Mouse (Mus musculus) spleen, adult 18-20 months (tissue): ENCODE measurements at regions not wholly inside any gene's neighbourhood (a gene's known extent, or its start where the extent isn't known, plus 50 kb on each side); places are given as distances from the start of the nearest gene placed in this dataset.

Experiments used
- DNase-seq, 2 experiments: peaks; one replicate each; pipeline ENCODE4 v3.0.0; 2022; ENCODE audit warnings: mixed read lengths in 2 of 2

DNA sequence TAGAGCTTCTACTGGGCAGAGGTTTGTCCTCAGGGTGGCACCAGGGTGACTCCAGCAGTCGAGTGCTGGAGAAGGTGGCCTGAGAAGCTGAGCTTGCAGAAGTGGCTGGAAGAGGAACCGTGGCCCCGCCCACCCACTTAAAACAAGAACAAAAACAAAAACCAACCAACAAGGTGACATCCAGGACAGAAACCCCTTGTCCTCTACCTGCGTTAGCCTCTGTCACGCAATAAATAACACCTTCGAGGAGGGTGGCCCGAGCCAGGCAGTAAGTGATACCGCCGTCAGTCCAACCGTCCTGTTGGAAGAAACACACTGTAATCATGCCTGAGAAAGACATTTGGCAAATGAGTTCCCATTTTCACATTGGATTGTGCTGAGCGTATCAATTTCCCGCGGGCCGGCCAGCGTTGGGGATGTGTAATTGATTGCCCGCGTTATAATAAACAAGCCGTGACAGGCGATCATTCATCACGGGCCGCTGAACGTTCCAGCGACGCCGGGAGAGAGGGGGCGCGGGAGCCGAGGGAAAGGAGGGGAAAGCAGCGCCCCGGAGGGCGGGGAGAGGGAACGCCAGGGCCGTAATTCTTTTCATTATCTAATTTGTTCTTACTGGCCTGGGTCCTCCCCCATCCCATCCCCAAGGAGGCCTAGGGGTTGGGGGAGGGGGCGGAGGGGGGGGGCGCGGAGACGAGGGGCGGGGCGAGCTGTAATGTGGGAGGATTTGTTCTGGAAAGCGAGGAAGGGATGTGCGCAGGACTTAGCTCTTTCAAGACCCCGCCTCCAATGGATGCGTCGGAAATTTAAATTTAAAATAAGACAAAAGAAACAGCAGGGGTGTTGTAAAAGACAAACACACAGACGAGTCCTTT lies 135.6 kb downstream of the 2410131K14Rik start:
- DNase-seq = peak; percentile 27 to 52

DNA sequence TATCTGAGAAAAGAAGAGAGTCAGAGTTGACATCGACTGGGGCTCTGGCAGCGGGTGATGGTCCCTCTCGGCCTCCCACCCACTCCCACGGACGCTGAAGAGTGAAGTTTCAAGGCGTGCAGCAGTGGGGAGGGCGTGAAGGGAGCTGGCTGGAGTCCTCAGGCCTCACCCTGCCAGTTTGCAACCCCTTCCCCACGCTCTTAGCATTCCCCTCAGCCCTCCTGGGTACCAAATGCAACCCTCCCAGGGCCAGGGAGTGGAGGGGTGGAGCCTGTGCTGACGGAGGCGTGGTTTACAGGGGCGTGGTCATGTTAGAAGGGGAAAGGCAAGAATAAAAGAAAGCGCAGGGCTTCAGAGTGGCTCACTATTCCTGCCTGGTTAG lies 136.3 kb downstream of the 2410131K14Rik start:
- peak; percentile 52 to 74 for DNase-seq

DNA sequence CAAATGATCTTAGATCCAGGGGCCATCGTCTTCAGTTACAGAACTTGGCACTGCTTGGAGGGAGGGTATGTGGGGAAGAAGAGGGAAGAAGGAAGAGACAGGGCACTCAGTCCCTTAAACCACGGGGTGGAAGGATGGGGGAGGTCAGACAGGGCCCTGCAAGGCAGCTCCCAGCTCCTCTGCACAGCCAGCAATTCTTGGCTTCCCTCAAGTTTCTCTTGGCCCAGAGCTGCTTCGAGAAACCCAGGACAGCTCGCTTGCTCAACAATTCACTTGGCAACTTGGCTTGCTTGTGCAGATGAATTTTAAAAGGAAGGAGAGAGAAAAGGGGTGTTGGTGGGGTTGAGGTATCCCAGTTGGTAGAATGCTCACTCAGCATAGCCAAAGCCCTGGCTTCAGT lies 141.1 kb downstream of the 2410131K14Rik start:
- DNase-seq = no peak

DNA sequence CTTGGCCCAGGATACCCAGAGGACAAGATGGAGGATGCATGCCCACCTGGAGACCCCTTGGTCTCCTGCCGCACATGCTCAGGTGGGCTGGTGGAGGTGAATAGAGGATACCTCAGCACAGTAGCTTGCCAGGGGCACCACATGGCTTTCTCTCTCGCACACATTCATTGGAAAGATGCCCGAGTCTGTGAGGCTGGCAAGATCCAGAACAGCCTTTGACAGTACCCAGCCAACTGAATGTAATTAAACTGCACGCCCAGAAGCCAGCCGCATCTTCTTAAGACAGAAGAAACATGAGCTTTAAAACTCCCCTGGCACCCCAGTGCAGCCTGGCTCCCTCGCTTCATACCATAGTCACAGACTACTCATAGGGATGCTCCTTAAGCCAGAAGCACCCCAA lies 143.4 kb downstream of the 2410131K14Rik start:
- DNase-seq = no peak

DNA sequence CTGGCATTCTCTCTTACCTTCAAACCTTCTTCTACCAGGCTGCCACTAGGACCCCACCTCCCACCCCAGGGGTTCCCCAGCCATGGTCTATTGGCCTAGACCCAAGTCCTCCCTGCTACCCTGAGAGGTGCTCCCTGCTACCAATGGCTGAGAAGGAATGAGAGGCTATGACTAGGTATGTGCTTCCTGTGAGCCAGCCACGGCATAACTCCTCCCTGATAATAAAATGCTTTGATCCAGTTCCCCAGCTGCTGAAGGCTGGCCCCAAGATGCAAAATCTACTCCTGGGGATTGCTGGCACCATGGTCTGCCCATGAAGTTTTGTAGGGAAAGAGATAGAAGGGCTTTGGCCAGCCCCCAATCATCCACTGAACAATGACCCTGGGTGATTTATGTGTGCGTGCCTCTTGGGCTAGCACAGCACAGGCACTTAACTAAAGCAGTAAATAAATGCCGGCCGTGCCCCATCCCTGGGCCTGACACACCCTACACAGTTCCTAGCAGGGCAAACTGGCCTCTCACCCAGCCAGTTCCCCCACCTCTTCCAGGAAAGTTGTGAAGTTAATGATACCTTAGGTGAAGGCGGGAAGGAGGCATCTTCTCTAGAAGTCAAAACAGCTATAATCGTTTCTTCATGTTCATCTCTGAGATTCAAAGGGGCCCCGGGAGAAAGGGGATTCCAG lies 145.8 kb downstream of the 2410131K14Rik start:
- no peak for DNase-seq

DNA sequence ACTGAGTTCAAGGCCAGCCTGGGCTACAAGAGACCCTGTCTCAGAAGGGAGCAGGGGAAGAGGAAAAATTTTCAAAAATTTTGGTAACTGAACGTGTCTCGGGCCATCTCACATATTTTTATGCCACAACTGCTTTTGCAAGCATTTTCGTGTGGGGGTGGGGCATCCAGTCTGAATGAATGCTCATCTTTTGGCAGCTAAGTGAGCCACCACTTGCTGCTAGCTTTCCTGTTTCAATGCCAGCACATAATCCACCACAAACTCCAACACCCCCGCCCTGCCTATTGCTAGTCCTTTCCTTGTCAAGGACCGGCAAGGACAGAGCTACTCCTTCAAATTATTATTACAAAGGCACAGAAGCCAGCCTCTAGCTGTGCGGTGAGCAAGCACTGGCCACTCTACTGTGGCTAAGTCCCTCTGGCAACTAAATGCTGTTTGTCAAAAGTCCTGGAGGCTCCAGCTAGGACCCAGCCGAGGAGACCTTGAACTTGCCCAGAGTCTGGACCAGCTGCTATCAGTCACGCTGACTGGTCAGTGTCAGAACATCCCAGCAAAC lies 148.0 kb downstream of the 2410131K14Rik start:
- DNase-seq = no peak

DNA sequence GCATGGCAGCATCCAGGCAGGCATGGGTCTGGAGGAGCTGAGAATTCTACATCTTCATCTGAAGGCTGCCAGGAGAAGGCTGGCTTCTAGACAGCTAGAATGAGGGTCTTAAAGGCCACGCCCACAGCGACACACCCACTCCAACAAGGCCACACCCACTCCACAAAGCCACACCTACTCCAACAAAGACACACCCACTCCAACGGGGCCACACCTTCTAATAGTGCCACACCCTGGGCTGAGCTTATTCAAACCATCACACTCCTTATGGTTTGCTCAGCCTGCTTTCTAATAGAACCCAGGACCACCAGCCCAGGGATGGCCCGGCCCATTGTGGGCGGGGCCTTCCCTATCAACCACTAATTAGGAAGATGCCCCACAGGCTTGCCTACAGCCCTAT lies 149.0 kb downstream of the 2410131K14Rik start:
- DNase-seq = no peak

DNA sequence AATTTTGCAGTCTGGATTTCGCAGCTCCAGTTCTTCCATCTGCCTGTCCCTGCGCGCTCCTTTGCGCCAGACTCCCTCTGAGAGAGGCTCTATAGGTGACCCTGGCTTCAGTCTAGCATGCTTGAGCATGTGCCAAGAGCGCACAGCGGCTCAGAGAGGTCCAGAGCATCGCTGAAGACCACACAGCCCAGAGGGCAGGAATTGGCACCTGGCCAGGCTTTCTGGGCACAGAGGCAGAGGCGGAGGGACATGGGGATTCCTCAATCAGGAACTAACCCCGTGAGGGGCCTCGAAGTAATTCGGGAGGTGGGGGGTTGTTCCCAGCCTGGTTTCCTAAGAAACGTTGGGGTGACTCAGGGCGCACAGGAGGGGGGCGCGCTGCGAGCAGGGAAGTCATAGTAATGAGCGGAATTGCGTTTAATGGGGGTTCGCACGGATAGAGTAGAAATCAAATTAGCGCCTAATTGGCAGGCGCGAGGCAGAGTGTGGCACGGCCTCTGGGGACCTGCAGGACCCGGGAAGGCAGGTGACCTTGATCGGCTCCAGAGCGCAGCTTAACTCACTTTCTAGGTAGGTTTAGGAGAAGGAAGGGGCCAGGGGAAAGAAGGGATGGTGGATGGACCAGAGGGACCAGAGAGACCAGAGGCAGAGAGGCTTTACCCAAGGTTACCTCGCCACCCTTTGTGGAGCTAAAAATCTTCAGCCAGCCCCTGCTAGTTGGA lies 151.1 kb downstream of the 2410131K14Rik start:
- DNase-seq = no peak

DNA sequence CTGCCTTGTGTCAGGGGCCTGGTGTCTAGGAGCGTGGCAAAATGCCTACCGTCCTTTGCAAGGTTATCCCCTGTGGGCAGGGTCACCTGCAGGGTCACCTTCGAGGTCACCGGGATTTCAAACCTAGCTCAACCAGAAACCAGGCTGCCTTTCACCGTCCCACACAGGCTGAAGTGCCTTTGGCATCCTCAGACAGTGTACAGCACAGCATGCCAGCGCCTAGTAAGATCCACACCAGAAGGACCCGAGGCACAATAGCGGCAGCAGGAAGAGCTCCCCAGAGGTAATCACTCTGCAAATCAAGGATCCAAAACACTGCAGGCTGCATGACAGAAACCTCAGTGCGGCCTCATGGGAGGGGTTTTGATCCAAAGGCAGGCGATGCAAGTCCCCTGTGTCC lies 155.9 kb downstream of the 2410131K14Rik start:
- no peak for DNase-seq

DNA sequence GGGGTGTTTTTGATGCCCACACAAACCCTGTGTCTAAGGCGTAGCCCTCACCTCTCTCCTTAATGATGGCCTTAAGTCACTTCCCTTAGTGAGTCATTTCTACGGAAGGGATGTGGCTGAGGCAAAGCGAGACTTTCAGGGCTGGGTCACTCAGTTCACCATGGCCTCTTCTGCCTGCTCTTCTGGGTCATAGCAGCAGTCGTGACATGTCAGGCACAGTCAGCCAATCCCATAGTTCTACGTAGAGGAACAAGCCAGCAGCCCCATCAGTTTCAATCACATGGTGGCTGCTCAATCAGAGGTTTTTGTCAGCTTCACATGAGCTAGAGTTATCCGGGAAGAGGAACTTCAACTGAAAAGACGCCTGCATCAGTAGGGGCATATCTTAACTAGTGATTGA lies 156.1 kb upstream of the Med13l start:
- no peak for DNase-seq

DNA sequence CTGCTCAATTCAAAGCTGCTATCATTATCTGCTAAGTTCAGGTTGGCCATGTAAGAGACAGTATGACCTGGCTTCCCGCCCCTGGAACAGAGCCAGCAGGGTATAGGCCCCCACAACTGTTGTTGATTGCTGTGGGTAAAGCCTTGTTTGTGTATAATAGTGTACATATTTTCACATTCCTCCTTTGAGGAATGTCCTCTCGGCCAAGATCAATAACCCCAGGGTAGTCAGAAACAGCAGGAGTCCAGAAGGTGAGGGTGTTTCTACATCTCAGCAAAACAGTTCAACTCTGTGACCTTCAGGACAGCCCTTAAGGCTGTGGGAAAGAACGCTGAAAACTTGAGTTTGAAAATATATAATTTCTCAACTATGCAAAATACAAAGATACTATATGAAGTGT lies 155.1 kb upstream of the Med13l start:
- DNase-seq = no peak

DNA sequence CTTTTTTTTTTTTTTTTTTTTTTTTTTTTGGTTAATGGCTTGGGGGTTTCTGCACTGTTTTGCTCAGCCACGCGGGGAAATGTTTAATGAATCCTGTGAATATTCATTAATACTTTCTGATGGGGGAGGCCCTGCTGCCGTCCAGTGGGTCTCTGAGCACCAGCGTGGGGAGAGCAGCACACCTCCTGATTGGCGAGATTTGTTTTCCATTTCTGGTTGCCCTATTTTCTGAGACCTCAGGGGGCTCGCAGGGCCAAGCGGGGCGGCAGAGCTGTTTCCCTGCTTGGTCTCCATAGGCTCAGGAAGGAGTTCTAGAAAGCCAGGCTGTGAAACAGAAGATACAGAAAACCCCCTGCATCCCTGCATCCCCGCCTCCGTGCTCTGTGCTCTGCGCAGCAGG lies 153.0 kb upstream of the Med13l start:
- no peak for DNase-seq

DNA sequence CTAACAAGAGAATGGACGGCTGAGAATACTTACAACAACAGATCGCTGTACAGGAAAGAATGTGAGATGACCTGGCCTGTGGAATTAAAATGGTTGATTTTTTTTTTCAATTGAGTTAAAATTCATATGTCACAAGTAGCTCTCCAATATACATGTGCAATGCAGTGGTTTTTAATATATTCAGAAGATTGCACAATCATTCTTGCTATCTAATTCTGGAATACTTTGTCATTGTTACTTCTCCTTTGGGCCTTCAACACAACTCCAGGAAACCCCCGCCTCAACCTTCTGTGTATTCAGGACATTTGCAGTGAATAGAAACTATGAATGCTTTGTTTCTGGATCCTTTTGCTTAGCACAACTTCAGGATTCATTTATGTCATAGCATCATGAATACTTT lies 152.5 kb upstream of the Med13l start:
- no peak for DNase-seq

DNA sequence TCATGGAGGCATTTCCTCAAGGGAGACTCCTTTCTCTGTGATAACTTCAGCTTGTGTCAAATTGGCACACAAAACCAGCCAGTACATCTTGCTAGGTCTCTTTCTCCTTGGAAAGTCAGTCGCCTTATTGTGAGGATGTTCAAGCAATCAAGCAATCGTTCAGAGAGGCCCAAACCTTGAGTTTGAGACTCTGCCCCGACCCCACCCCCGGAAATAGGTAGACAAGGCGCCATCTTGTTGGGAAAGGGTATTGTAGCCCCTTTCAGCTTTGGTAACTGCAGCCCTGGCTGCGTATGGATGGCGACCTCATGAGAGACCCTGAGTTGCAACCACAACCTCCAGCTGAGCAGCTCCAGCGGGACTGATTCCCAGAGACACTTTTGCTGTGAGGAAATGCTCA lies 151.7 kb upstream of the Med13l start:
- no peak for DNase-seq

DNA sequence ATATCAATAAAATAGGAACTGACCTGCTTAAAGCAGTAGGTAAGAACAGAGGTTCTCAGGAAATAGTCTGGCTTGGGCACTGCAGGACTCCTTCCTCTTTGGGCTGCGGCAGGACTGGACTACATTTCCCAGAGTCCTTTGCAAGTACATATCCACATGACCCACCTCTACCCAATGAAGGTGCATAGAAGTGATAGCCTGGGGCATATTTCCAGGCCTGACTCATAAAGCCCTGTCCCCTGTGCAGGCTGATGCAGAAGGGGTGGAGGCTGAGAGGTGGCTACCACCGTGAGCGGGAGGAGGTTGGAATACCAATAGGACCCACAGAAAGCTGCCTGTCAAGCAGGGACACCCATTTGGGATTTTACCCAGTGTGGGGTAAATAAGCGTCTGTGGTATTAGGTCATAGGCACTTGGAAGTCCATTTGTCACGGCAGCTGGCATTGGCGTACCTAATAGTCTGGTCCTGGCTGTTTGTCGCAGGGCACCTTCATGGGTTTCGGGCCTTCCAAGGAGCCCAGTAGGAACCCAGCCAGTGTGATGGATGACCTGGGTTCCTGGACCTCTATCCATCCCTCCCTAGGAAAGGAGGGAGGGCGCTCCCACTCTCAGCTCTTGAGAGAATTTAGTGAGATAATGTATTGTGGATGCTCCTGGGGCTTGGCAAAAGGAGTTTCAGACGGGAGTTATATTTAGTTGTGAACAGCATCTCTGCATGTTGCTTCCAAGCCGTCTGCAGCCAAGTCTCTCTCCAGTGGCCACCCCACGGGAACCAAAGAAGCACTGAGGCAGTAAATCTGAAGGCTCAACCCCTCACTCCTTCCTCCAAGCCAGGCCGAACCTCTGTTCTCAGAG lies 146.8 kb upstream of the Med13l start:
- DNase-seq = peak; percentile 28 to 32

DNA sequence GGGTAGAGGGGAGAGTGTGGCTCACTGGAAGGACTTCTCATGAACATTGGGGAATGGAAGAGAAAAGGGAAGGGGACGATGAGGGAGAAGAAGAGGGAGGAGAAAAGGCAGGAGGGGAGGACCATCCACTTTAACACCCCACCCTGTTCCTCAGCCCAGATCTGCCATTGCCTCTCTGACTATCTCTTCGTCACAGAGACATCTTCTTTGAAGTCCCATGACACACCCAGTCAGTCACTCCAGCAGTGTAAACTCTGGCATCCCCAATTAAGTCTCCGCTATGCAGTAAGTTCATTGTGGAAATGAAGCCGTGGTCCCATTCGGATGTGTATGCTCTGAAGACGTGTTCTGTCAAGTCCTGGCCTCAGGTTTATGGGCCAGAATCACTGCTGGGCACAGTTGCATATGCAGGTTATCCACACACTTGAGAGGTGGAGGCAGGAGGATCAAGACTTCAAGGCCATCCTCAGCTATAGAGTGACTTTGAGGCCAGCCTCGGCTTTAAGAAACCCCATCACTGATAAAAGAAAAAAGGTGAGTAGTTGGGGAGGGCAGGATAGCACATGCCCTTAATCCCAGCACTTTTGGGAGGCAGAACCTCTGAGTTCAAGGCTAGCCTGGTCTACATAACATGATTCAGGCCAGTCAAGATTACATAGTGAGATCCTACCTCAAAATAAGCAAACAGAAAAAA lies 141.0 kb upstream of the Med13l start:
- DNase-seq = no peak

DNA sequence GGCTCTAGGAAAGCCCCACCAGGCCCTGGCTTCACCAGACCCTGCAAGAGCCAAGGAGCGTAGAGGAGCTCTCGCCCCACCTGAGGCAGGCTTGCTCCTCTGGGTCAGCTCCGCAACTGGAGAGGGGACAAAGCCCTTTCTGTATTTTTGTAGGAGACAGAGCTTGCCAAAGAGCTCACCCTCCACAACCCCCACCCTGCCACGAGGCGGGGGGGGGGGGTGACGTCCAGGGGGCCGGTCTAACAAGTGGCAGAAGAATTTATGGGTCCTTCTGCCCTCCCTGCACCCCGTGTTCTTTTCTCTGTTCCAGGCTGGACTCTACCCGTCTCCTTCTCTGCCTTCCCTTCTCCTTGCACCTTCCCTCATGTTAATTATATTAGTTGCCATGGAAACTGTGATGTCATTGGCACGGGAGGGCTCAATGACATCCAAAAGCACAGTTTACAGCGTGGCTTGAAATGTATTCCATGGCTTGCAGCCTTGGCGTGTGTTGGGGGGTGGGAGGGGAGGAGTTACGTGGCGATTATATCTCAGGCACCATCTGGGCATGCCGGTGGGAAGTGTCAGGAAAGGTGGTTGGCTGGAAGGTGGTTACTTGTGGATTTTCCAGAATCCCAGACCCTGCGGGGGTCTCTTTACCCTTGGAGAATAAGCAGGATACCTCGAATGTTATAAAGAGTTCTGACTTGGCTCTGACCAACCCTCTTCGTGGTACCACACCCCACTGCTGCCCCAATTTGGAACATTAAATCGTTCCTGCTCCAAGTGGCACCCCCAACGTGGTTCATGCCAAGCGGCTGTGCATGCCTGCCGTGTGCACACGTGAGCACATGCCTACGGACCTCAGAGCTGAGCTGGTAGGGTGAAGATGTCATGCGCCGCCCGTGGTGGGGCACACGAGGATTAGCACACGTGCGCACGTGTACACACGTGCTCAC lies 138.3 kb upstream of the Med13l start:
- DNase-seq = no peak

DNA sequence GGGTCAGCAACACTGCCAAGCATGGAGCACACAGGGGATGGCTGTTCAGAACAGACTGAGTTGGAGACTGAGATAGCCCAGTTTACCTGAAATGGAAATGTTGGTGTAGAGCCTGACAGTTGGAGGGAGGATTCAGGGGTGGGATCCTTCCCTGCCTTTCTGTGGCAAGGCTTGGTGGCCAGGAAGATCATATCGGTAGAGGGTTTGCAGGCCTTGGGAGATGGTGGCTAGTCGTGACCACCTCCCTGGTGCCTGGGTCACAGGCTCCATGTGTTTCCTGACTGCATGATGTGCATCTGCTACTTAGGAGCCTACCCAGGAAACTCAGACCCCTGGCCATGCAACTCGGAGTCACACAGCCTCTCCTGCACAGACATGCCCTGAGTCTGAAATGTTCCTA lies 136.3 kb upstream of the Med13l start:
- DNase-seq = no peak

DNA sequence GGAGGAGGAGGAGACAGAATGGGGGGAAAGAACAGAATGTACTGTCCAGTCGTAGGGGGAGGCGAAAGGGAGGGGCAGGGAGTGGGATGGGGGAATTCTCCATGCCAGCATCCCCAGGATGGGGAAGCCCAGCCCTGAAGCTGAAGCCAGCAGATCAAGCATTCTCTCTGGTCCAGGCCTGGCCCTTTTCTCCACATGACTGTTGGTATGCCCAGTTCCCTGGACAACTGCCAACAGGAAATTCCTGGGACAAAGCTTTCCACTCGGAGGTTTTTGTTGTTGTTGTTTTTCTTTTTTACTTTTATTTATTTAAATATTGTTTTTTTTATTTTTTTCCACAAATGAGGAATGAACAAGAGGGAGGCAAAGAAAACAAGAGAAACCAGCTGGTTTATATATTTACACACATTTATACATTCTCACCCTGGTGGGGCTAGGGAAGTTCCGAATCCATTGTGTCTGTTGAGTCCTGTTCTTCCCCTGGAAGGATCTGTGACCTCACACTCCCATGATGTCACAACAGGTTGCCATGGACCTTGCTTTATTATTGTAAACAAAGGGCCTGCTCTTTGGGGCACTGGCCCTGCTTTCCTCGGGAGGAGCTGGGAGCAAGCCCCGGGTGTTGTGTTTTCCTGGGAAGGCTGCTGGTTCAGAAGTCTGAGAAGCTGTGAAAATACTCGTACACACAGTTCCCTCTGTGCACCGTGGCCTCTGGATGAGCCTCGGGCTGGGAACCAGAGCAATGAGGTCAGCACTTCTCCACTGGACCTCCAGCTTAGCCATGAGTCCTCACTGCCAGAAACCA lies 135.5 kb upstream of the Med13l start:
- no peak for DNase-seq

DNA sequence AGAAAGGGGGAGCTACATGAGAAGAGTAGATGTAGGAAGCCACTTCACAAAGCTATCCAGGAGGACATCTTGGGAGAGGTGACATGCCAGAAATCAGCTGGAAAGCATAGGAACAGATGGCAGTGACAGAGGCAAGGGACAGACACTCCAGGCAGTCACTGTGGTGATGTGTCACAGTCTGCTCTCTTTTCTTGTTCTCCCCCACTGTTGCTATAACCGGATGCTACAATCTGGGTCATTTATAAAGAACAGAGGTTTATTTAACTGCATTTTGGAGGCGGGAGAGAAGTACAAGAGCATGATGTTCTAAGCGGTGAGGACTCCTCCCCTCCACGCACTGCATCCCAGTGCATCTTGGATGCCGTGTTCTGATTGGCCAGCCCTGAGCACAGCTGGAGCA lies 133.8 kb upstream of the Med13l start:
- DNase-seq = no peak
